Mouse (Mus musculus): Measurements from ENCODE around the gene Ticrr. TPM values are rescaled to one million over a fixed set of nuclear protein-coding genes. Genes with fewer than 3 reads are reported as not detected.

Ticrr gene
- polyA plus RNA-seq, 1 experiment from 2014 or later = 0.87 TPM

DNA sequence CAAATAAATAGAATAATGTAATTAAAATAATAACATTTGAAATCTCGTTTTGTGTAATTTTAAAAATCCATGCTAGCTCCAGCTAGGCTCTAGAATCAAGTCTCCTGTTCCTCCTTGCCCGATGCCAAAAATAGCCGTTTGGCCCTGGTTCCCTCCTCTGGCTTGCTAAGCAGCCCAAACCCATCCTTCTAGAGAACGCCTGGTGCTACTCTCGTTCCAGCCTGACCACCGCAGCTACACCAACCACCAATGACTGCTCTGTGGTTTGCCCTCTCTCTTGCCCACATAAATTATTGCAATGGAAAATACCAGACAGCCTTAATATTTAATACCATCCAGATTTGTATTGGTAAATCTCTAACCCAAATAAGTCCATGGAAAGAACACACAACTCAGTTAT lies 87.7 kb downstream of the Ticrr start:
- Histone ChIP-seq H3K4me2 (ENCODE audit: low read length) (no peak overlapping the region), H3K9me3 (replicated peaks; ENCODE audit: control insufficient read depth, low read length, poor library complexity, severe bottlenecking) (no peaks in the 10 kb centered on the region), H3K36me3 (ENCODE audit: control insufficient read depth, insufficient read depth, low read length) (no peaks in the 10 kb centered on the region), H3K27ac (ENCODE audit: low read length) (no peak overlapping the region), H3K9ac (ENCODE audit: low read depth, low read length) (no peak overlapping the region), H3K4me1 (ENCODE audit: control insufficient read depth, insufficient read depth, low read length) (peaks cover 7% of the 10 kb centered on the region), H3K27me3 (ENCODE audit: control insufficient read depth, insufficient read depth, low read depth, low read length) (no peaks in the 10 kb centered on the region), H3K4me3 (ENCODE audit: low read depth, low read length) (no peak overlapping the region)
- 80% methylated on average over 6 of the region's 6 CpGs for WGBS
- ATAC-seq = no peak

Other genes starting within 250 kb of the Ticrr start
- 19.7 and 22.0 TPM in 2 replicates for gene Polg, start 193.8 kb upstream of the Ticrr start, polyA plus RNA-seq (2015; fragmentation: Nextera tagmentation; extraction: Ambion mirVana)
- 2.3 and 4.3 TPM in 2 replicates for gene Rhcg, start 42.5 kb upstream of the Ticrr start, polyA plus RNA-seq (2015; fragmentation: Nextera tagmentation; extraction: Ambion mirVana)
- 1.3 and 1.9 TPM in 2 replicates for gene Kif7, start 55.5 kb downstream of the Ticrr start, polyA plus RNA-seq (2015; fragmentation: Nextera tagmentation; extraction: Ambion mirVana)
- gene Plin1, start 72.7 kb downstream of the Ticrr start, polyA plus RNA-seq (2015; fragmentation: Nextera tagmentation; extraction: Ambion mirVana) = 0.22 and 0.24 TPM in 2 replicates
- gene Pex11a, start 82.9 kb downstream of the Ticrr start, polyA plus RNA-seq (2015; fragmentation: Nextera tagmentation; extraction: Ambion mirVana) = 12.7 and 13.9 TPM in 2 replicates
- gene Wdr93, start 83.0 kb downstream of the Ticrr start, polyA plus RNA-seq (2015; fragmentation: Nextera tagmentation; extraction: Ambion mirVana) = 0.33 and 0.50 TPM in 2 replicates
- gene Mesp1, start 133.6 kb downstream of the Ticrr start, polyA plus RNA-seq (2015; fragmentation: Nextera tagmentation; extraction: Ambion mirVana) = 0.16 and 0.29 TPM in 2 replicates
- 0.97 and 1.4 TPM in 2 replicates for gene Mesp2, start 150.5 kb downstream of the Ticrr start, polyA plus RNA-seq (2015; fragmentation: Nextera tagmentation; extraction: Ambion mirVana)
- 3.2 and 3.4 TPM in 2 replicates for gene Anpep, start 200.9 kb downstream of the Ticrr start, polyA plus RNA-seq (2015; fragmentation: Nextera tagmentation; extraction: Ambion mirVana)